Mouse (Mus musculus) liver, embryonic 13.5 days (tissue): Measurements from ENCODE around the gene Tmem145. TPM values are rescaled to one million over a fixed set of nuclear protein-coding genes. Genes with fewer than 3 reads are reported as not detected.
A peak's percentile ranks its signal among the peaks of the same experiment; 100 is the strongest.
"Not testable (repeated sequence)": the region's sequence is repeated elsewhere in the genome, so short reads cannot be mapped to it uniquely, and the experiment has no call there.

ENCODE experiments used
- ATAC-seq: fragments of 200-750 bp; cut with Nextera tagmentation; 2 replicates; pipeline ENCODE4 v1.8.0; 2017; ENCODE audit warnings: low read depth, mild to moderate bottlenecking, moderate number of reproducible peaks, moderate library complexity
- DNase-seq: peaks from one replicate; pipeline ENCODE4 v3.0.0; 2022
- H3K27ac ChIP-seq: fragments of 300-500 bp; sonication (generic); 2 replicates; pipeline ENCODE4 v1.5.1; 2015; ENCODE audit warnings: moderate library complexity, mild to moderate bottlenecking, inconsistent platforms
- H3K27me3 ChIP-seq: fragments of 300-500 bp; sonication (generic); 2 replicates; pipeline ENCODE4 v1.6.1; 2015; ENCODE audit warnings: mild to moderate bottlenecking, inconsistent platforms
- H3K36me3 ChIP-seq: fragments of 300-500 bp; sonication (generic); 2 replicates; pipeline ENCODE4 v1.6.1; 2015; ENCODE audit warnings: mild to moderate bottlenecking, inconsistent platforms
- H3K4me1 ChIP-seq: fragments of 300-500 bp; sonication (generic); replicated peaks from 2 replicates; pipeline ENCODE4 v1.6.1; 2015; ENCODE audit warnings: inconsistent platforms
- H3K4me2 ChIP-seq: fragments of 300-500 bp; sonication (generic); 2 replicates; pipeline ENCODE4 v1.6.1; 2015; ENCODE audit warnings: inconsistent platforms, mild to moderate bottlenecking, moderate library complexity
- H3K4me3 ChIP-seq: fragments of 300-500 bp; sonication (generic); replicated peaks from 2 replicates; pipeline ENCODE4 v1.5.1; 2015; ENCODE audit warnings: mild to moderate bottlenecking, inconsistent platforms
- H3K9ac ChIP-seq: fragments of 300-500 bp; sonication (generic); 2 replicates; pipeline ENCODE4 v1.6.1; 2015; ENCODE audit warnings: mild to moderate bottlenecking, inconsistent platforms
- H3K9me3 ChIP-seq: fragments of 300-500 bp; sonication (generic); replicated peaks from 2 replicates; pipeline ENCODE4 v1.6.1; 2016; ENCODE audit warnings: inconsistent platforms
- WGBS: fragments of 180-500 bp; shearing (Covaris S2); methylation state at CpG from one replicate; pipeline ENCODE4 v1.1.7; 2015; ENCODE audit not compliant: insufficient replicate concordance; 5-methylcytosine and 5-hydroxymethylcytosine counted together
- polyA plus RNA-seq: library from polyadenylated mRNA; unstranded; fragments of >200 nt; fragmentation: Nextera tagmentation; extraction: Ambion mirVana; gene quantifications from 2 replicates; pipeline ENCODE4 v1.2.1, GENCODE M21; 2015

The Tmem145 gene
- polyA plus RNA-seq, 1 experiment from 2014 or later, result 0.10 TPM

GRCm38 (mm10) chr7:25314606-25315305 lies 8.8 kb downstream of the Tmem145 start:
- 2% methylated on average over 50 of the region's 51 CpGs for WGBS
- Histone ChIP-seq H3K36me3 (no peaks in the 10 kb centered on the region), H3K4me3 (peak overlapping the region; percentile 70)

GRCm38 (mm10) chr7:25315306-25316041 lies 9.6 kb downstream of the Tmem145 start:
- H3K4me3 ChIP-seq, result peak overlapping the region; percentile 70
- 2% methylated on average over 66 of the region's 69 CpGs for WGBS
- peak overlapping the region; percentile 88 for H3K4me2 ChIP-seq
- peaks cover 31% of the 10 kb centered on the region for H3K4me1 ChIP-seq
- H3K36me3 ChIP-seq, result no peaks in the 10 kb centered on the region
- ATAC-seq (no peak), DNase-seq (no peak)
- peaks cover 69% of the 10 kb centered on the region for H3K27me3 ChIP-seq
- H3K27ac ChIP-seq, result no peak overlapping the region
- no peak overlapping the region for H3K9ac ChIP-seq
- H3K9me3 ChIP-seq, result no peaks in the 10 kb centered on the region

More at GRCm38 (mm10) chr7:25314606-25315305, 8.8 kb downstream of the Tmem145 start:
- peak overlapping the region; percentile 88 for H3K4me2 ChIP-seq
- H3K27me3 ChIP-seq, result peaks cover 71% of the 10 kb centered on the region
- ATAC-seq (no peak), DNase-seq (no peak)
- H3K27ac ChIP-seq, result no peak overlapping the region
- no peak overlapping the region for H3K9ac ChIP-seq
- H3K9me3 ChIP-seq, result no peaks in the 10 kb centered on the region
- peaks cover 31% of the 10 kb centered on the region for H3K4me1 ChIP-seq

GRCm38 (mm10) chr7:25316532-25317445 lies 10.9 kb downstream of the Tmem145 start, which contains the start of gene Megf8:
Megf8 (plus strand) TSS chr7:25317164.
- 1% methylated on average over 52 of the region's 52 CpGs for WGBS
- H3K9me3 ChIP-seq, result no peaks in the 10 kb centered on the region
- H3K9ac ChIP-seq, result peak within 1 kb of the TSS; percentile 69
- H3K27me3 ChIP-seq, result peaks cover 59% of the 10 kb centered on the region
- peak; percentile 91 for ATAC-seq
- peak within 1 kb of the TSS; percentile 88 for H3K4me2 ChIP-seq
- H3K27ac ChIP-seq, result peak within 1 kb of the TSS; percentile 55
- no peaks in the 10 kb centered on the region for H3K36me3 ChIP-seq
- DNase-seq, result peak; percentile 87
- peak within 1 kb of the TSS; percentile 70 for H3K4me3 ChIP-seq
- H3K4me1 ChIP-seq, result peaks cover 31% of the 10 kb centered on the region

DNA sequence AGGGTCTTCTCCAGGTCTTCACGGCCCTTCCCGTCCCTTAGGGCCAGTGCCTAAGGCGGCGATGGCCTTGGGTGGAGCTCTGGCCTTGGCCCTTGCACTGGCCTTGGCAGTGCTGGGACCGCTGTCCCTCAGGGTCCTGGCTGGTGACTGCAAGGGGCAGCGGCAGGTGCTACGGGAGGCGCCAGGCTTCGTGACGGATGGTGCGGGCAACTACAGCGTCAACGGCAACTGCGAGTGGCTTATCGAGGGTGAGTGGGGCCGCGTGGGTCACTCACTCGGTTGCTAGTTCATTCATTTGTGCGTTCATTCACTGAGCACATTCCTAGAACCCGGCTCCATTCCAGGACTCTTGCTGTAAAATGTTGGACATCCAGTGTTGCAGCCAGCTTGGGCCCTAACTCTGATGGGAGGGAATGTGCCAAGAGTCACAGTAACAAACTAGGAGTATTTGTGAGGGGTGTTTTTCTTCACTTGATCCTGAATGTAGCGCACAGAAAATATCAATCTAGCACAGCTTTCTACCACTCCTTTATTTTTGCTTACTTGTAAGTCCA lies 11.6 kb downstream of the Tmem145 start:
- WGBS, result 22% methylated on average over 21 of the region's 21 CpGs
- DNase-seq (no peak), ATAC-seq (no peak)
- no peaks in the 10 kb centered on the region for H3K9me3 ChIP-seq
- peaks cover 51% of the 10 kb centered on the region for H3K27me3 ChIP-seq
- no peaks in the 10 kb centered on the region for H3K36me3 ChIP-seq
- peaks cover 31% of the 10 kb centered on the region for H3K4me1 ChIP-seq
- H3K4me2 ChIP-seq, result peak overlapping the region; percentile 88
- H3K4me3 ChIP-seq, result peak overlapping the region; percentile 70
- H3K27ac ChIP-seq, result peak overlapping the region; percentile 9
- peak overlapping the region; percentile 69 for H3K9ac ChIP-seq

DNA sequence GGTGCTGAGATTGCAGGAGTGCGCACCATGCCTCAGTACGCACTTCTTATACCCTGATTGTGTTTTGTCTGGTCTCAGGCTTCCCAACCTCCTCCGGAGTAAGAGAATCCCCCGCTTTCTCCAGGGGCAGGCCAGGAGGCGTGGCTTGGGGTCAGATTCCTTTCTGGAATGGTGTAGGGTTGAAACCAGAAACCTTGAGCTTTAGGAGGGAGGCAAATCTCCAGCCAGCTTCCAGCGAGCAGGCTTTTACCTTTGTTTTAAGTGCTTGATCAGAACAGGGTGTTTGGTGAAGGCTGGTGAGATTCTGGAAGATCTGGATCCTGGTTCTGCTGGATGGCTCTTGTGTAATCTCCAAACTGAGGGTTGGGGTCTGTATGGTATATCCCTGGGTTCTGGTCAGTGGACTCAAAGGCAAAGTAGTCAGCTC lies 16.2 kb downstream of the Tmem145 start:
- WGBS, result 48% methylated on average over 6 of the region's 6 CpGs
- Histone ChIP-seq H3K4me1 (peaks cover 12% of the 10 kb centered on the region), H3K4me2 (no peak overlapping the region), H3K27me3 (peaks cover 6% of the 10 kb centered on the region), H3K36me3 (no peaks in the 10 kb centered on the region), H3K9ac (no peak overlapping the region), H3K27ac (no peak overlapping the region), H3K4me3 (no peak overlapping the region), H3K9me3 (no peaks in the 10 kb centered on the region)
- ATAC-seq (no peak), DNase-seq (no peak)

DNA sequence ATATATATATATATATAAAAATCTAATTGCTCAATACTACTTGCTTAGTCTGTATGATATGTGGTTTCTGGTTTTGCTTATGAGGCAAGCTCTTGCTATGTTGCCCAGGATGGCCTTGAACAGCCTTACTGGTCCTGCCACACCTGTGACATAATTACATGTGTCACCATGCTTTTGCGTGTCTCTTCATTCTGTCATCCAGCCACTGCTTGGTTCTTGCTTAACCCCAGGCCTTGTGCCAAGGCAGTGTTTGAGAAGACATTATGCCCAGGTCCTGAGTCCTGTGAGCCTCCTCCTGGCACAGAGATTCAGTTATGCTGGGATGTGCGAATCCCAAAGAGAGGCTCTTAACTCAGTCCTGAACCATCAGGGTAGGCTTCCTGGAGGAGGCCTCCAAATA lies 17.3 kb downstream of the Tmem145 start:
- Histone ChIP-seq H3K4me3 (no peak overlapping the region), H3K27me3 (no peaks in the 10 kb centered on the region), H3K36me3 (no peaks in the 10 kb centered on the region), H3K9ac (no peak overlapping the region), H3K9me3 (no peaks in the 10 kb centered on the region), H3K27ac (no peak overlapping the region), H3K4me2 (no peak overlapping the region), H3K4me1 (0 out of 2 replicates have a peak, but pooled peaks cover 3% of the 10 kb centered on the region)
- WGBS, result 74% methylated on average over 2 of the region's 2 CpGs
- ATAC-seq, result no peak
- no peak for DNase-seq

GRCm38 (mm10) chr7:25325431-25325830 lies 19.5 kb downstream of the Tmem145 start:
- 64% methylated on average over 6 of the region's 6 CpGs for WGBS
- not testable (repeated sequence) for ATAC-seq, H3K9ac ChIP-seq, H3K36me3 ChIP-seq, H3K27ac ChIP-seq, H3K4me2 ChIP-seq, H3K4me3 ChIP-seq, H3K27me3 ChIP-seq, H3K4me1 ChIP-seq, H3K9me3 ChIP-seq, DNase-seq

GRCm38 (mm10) chr7:25326233-25326632 lies 20.3 kb downstream of the Tmem145 start:
- Histone ChIP-seq H3K4me2 (no peak overlapping the region), H3K9me3 (no peaks in the 10 kb centered on the region), H3K27ac (no peak overlapping the region), H3K36me3 (no peaks in the 10 kb centered on the region), H3K27me3 (no peaks in the 10 kb centered on the region), H3K4me3 (no peak overlapping the region), H3K4me1 (no peaks in the 10 kb centered on the region), H3K9ac (no peak overlapping the region)
- ATAC-seq (no peak), DNase-seq (no peak)
- WGBS, result 64% methylated on average over 8 of the region's 8 CpGs

GRCm38 (mm10) chr7:25333596-25334307 lies 27.8 kb downstream of the Tmem145 start:
- no peak overlapping the region for H3K27ac ChIP-seq
- H3K9me3 ChIP-seq, result no peaks in the 10 kb centered on the region
- H3K9ac ChIP-seq, result no peak overlapping the region
- H3K27me3 ChIP-seq, result no peaks in the 10 kb centered on the region
- H3K36me3 ChIP-seq, result no peaks in the 10 kb centered on the region
- H3K4me3 ChIP-seq, result no peak overlapping the region
- 40% methylated on average over 16 of the region's 16 CpGs for WGBS
- ATAC-seq, result 0 out of 2 replicates have a peak, but pooled peaks have one; percentile 41
- H3K4me2 ChIP-seq, result no peak overlapping the region
- peak; percentile 53 for DNase-seq
- H3K4me1 ChIP-seq, result no peaks in the 10 kb centered on the region

DNA sequence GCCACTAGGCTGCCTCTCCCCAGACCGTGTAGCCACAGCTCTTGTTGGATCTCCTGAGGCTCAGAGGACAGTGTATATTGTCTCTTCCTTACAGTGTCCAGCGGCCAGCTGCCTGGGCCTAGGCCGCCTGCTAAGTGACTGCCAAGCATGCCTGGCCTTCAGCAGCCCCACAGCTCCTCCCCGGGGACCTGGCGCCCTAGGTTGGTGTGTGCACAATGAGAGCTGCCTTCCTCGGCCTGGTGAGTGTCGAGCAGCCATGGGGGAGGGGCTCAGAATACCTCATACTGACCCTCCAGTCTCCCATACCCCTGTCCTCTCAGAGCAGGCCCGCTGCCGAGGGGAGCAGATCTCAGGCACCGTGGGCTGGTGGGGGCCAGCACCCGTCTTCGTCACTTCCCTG lies 28.6 kb downstream of the Tmem145 start:
- 75% methylated on average over 12 of the region's 12 CpGs for WGBS
- Histone ChIP-seq H3K4me2 (no peak overlapping the region), H3K4me3 (no peak overlapping the region), H3K27me3 (no peaks in the 10 kb centered on the region), H3K36me3 (no peaks in the 10 kb centered on the region), H3K4me1 (no peaks in the 10 kb centered on the region), H3K9me3 (no peaks in the 10 kb centered on the region), H3K9ac (no peak overlapping the region), H3K27ac (no peak overlapping the region)
- no peak for DNase-seq
- ATAC-seq, result no peak; the same call in 1 of the 2 replicates
